Mouse (Mus musculus) gastrocnemius, adult 18-20 months (tissue): ENCODE results near the gene Tcf12. TPM values are rescaled to one million over a fixed set of nuclear protein-coding genes. Genes with fewer than 3 reads are reported as not detected.
A peak's percentile ranks its signal among the peaks of the same experiment; 100 is the strongest.

Experiments
- DNase-seq: peaks from one replicate; pipeline ENCODE4 v3.0.0; 2021; ENCODE audit warnings: low spot score
- long read RNA-seq, 2 experiments: library from polyadenylated mRNA; stranded (forward); transcript quantifications; one replicate each; pipeline ENCODE4 v2.0.0; 2021
- total RNA-seq, 2 experiments: library from RNA; stranded (reverse); gene quantifications; 2 replicates each; pipeline ENCODE4 v1.2.3; 2021

Gene Tcf12
- total RNA-seq: 10 to 100 TPM; 22.4 to 29.2 TPM
- long read RNA-seq, experiment 1, full-length matches to known transcripts: 6 of 13 reads
- long read RNA-seq, experiment 1, partial matches to known transcripts: 2 of 13 reads
- long read RNA-seq, experiment 1, other reads (novel, unspliced or antisense): 5 of 13 reads
- long read RNA-seq, experiment 2, full-length matches to known transcripts: 4 of 9 reads
- long read RNA-seq, experiment 2, partial matches to known transcripts: 3 of 9 reads
- long read RNA-seq, experiment 2, other reads (novel, unspliced or antisense): 2 of 9 reads

GRCm38 (mm10) chr9:72111622-72112550 is at the start of gene Tcf12:
Tcf12 (minus strand) TSS chr9:72111871.
- peak; percentile 81 for DNase-seq

GRCm38 (mm10) chr9:72158392-72158791 is 46.7 kb upstream of the Tcf12 start:
- no peak for DNase-seq

GRCm38 (mm10) chr9:72157091-72157490 is 45.4 kb upstream of the Tcf12 start:
- no peak for DNase-seq

GRCm38 (mm10) chr9:72155250-72156138 is 43.8 kb upstream of the Tcf12 start:
- DNase-seq: no peak

GRCm38 (mm10) chr9:72144148-72144547 is 32.5 kb upstream of the Tcf12 start:
- no peak for DNase-seq

GRCm38 (mm10) chr9:72137899-72138298 is 26.2 kb upstream of the Tcf12 start:
- DNase-seq: no peak

GRCm38 (mm10) chr9:72133772-72134245 is 22.1 kb upstream of the Tcf12 start:
- DNase-seq: no peak

GRCm38 (mm10) chr9:72133089-72133771 is 21.6 kb upstream of the Tcf12 start:
- peak; percentile 87 for DNase-seq

GRCm38 (mm10) chr9:72132728-72133088 is 21.0 kb upstream of the Tcf12 start:
- DNase-seq: no peak

GRCm38 (mm10) chr9:72129884-72130283 is 18.2 kb upstream of the Tcf12 start:
- no peak for DNase-seq

GRCm38 (mm10) chr9:72125442-72125841 is 13.8 kb upstream of the Tcf12 start:
- DNase-seq: peak; percentile 63

- no peak for DNase-seq
These were observed 6.8 kb upstream of the Tcf12 start for GRCm38 (mm10) chr9:72118490-72118889.

GRCm38 (mm10) chr9:72111004-72111621 is 558 bp downstream of the Tcf12 start:
- DNase-seq: peak; percentile 34

- DNase-seq: peak; percentile 23
These were observed 1.1 kb downstream of the Tcf12 start for GRCm38 (mm10) chr9:72110627-72111003.

GRCm38 (mm10) chr9:72103471-72103870 is 8.2 kb downstream of the Tcf12 start:
- no peak for DNase-seq

- no peak for DNase-seq
These were observed 11.6 kb downstream of the Tcf12 start for GRCm38 (mm10) chr9:72099945-72100685.

GRCm38 (mm10) chr9:72098056-72098455 is 13.6 kb downstream of the Tcf12 start:
- no peak for DNase-seq

GRCm38 (mm10) chr9:72097083-72097482 is 14.6 kb downstream of the Tcf12 start:
- DNase-seq: no peak

- DNase-seq: no peak
These were observed 17.0 kb downstream of the Tcf12 start for GRCm38 (mm10) chr9:72094675-72095074.

- DNase-seq: no peak
These were observed 19.5 kb downstream of the Tcf12 start for GRCm38 (mm10) chr9:72092191-72092590.
